Mouse (Mus musculus) retina, postnatal 7 days (tissue): ENCODE results near the gene Crkl.

Experiments
- DNase-seq: peaks from one replicate; pipeline ENCODE4 v3.0.0-alpha.2; 2012; ENCODE audit warnings: low read depth, low spot score

Crkl gene

DNA sequence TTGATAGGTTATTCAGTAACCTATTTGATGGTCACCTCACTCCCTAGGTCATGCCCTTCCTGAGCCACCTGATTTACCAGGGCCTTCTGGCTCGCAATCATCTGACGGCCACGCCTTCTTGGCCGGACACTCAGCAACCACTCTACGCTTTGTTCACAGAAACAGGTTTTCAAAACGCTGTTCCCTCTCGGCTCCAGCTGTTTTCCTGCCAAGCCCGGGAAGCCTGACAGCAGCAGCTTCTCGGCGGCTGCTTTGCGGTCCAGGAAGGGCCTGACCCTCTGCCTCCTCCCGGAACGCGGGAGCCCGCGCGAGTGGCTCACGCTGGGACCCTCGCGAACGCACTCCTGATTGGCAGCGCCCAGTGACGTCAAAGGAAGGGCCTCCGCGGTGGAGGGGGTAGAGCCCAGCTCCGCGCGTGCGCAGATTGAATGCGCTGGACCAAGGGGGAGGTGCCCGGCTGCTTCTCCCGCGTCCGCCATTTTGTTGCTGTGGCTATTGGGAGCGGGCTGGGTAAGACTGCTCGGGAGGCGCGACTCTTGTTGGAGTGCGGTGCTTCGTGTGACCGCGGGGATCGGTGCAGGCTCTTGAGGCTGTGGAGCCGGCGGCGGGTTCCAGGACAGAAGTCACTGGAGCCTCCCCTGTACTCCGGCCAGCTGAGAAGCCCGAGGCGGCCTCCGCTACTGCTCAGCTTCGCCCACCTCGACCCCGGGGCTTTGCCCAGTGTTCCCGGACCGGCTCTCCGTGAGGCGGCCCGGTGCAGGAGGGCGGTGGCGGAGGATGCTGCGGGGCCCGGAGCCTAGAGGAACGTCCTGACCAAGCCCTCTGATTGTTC is at the start of gene Crkl:
TSS of gene Crkl (plus strand) at position 447 of the 832 bp plus-strand sequence.
- peak; percentile 98 for DNase-seq

DNA sequence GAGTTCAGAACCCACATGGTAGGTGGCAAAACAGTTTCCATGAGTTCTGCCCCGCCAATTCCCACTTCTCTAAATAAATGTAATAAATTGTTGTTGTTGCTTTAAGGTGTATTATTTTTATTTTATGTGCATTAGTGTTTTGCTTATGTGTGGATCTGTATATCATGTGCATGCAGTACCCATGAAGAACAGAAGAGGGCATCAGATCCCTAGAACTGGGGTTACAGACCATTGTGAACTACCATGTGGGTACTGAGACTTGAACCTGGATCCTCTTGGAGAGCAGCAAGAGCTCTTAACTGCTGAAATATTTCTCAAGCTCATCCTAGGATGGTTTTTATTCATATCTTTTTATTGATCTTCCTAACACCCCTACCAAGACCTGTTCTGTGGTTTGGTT is 48.9 kb upstream of the Crkl start:
- DNase-seq: peak; percentile 11

DNA sequence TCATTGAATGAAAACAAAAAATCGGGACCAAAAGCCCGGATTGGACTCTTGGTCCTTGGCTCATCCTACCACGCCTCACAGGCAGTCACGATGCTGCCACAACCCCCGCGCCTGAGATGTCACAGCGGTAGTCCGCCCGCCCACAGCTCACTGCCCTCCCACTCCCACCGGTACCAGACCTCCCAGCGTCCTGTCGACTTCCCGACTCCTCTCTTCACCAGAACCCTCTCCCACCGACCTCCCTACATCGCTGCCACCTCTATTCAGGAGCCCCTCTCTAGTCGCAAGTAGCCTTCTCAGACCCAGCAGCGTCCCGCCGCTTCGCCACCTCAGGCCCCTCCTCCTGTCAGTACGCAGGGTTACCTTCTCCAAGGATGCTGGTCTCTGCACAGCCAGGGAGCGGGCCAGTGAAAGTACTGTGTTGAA is 46.5 kb upstream of the Crkl start:
- no peak for DNase-seq

DNA sequence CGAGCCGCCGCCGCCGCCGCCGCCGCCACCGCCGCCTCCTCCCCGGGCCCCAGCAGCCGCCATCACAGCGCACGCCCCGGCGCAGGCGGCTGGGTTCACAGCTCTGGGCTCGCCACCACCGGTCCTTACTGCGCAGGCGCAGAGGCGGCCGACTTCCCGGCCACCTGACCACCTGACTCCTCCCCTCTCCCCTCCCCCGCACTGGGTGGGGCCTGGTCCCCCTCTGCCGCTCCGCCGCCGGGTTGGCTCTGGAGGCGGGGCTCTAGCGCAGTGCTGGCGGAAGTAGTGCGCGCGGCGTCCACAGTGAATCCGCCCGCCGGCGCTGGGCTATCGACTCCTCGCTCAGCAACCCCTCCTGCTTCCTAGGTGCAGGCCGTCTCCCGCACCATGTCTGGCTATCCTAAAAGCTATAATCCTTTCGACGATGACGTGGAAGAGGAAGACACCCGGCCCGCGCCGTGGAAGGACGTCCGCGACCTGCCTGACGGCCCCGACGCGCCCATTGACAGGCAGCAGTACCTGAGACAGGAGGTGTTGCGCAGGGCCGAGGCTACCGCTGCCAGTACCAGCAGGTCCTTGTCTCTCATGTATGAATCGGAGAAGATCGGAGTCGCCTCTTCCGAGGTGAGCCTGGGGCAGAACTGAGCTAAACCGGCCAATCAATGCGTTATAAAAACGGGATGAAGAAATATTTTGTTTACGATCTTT is 45.9 kb upstream of the Crkl start, which contains the start of the genes Snap29 and Pi4ka:
TSS of gene Snap29 (plus strand) at position 251 of the 708 bp plus-strand sequence.
TSS of gene Pi4ka (minus strand) at position 579 of the 708 bp plus-strand sequence.
- peak; percentile 99 for DNase-seq

DNA sequence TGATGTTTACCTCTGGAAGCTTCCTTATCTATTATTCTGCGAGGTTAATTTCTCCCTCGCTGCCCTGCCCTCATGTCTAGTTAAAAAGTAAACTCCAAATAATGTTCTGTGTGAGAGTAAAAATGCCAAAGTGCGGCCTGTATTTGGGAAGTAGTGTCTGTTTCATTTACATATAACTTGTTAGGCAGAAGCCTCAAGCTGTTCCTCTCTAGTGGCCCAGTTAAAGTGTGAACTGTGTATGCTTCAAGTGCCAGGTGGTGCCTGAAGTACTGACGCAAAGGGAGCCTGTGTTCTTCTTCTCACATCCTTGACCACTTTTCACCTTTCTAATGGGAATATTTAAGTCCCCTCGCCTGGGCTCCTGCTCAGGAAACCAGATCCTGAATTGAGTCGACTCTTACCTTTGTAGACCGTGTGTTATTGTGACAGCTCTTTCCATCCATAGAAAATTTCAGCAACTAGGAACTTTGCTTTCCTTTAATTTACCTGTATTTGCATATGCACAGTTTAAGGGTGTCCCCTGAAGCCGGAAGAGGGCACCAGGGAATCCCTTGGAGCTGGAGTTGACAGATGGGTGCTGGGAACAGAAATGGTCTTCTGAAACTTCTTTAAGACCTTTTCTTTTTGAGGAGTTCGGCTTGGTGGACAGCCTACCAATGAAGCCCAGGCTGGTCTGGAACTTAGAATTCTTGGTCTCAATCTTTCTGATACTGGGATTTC is 45.1 kb upstream of the Crkl start:
- DNase-seq: no peak

DNA sequence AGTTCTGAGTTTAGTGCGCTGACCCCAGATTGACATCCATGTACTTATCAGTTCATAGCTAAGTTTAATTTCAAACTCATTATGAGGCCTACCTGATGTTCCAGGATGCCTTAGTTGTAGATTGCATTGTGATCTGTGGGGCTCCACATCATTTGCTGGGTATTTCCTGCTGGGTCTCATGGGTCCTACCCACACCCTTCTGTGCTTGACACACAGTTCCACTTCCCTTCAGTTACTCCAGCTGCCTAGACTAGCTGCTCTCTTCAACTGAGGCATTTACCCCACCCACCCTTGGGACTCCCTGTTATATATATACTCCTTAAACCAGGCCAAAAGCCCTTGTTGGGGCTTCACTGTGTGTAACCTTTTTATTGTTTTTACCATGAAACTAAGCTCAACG is 42.7 kb upstream of the Crkl start:
- no peak for DNase-seq

DNA sequence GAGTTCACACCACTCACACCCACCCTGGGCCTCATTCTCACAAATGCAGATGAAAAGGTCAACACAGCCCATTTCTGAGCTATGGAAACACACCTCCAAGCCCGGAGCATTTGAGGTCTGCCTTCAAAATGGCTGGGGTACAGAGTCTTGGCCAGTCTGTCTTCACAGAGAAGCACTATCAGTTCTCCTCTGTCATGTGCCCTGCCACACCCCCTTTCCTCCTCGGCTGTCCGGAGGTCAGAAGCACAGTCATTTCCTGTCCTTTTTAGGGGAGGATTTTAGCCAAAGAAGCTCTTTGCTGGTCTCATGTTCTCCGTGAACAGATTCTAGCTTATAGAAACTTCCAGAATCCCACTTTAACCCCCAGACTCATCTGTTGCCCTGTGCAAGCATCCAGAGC is 41.6 kb upstream of the Crkl start:
- DNase-seq: no peak

DNA sequence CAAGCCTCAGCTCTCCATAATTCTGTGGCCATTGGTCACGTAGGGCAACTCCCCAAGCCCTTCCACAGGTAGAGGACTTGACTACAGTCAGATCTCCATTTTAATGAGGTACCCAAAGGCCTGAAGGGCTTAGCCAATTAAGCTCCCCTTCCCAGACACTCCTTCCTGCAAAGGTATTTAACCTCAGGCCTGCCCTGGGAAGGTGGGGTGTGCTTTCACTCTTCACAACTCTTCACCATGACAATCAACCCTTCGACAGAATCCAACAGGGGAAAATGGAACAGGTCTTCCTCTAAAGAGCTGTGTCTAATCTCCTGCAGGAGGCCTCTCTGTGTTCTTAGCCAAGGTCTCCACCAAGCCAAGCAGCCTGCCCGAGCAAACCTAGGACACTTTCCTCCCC is 28.8 kb upstream of the Crkl start:
- no peak for DNase-seq

DNA sequence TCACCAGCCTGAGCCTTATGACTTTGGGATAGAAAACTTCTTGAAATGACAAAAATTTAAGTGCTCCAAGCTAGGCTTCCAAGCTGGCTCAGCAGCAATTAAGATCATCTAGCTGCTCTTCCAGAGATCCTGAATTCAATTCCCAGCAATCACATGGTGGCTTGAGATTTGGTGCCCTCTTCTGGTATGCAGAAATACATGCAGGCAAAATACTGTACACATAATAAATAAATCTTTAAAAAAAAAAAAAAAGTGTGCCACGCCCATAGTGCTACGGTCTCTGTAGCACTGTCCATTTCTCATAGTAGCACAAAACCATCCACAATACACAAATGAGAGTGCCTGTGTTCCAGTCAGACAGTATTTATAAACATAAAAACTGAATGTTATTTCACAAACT is 19.2 kb upstream of the Crkl start:
- no peak for DNase-seq

DNA sequence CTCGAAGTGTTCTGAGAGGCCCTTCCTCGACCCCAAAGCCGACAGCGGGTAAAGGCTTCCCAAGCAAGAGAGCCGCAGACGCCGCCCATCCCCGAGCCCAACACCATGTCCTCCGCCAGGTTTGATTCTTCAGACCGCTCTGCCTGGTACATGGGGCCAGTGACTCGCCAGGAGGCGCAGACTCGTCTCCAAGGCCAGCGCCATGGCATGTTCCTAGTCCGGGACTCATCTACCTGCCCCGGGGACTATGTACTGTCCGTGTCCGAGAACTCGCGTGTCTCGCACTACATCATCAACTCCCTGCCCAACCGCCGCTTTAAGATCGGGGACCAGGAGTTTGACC is 557 bp downstream of the Crkl start:
- no peak for DNase-seq

DNA sequence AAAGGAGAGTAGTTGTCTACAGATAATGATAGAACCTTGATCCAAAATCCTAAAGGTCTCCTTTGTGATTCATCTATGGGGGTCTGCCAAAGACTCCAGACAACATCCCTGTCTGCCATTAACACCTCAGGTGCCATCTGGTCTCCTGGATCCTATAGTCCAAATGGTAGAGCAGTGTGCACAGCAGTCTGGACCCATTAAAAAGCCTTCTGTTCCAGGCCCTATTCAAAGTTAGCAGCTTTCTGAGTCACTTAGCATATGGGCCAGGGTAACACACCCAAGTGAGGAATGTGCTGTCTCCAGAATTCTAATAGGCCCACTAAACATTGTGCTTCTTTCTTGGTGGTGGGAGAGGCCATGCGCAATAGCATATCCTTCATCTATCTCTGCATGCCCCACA is 5.1 kb downstream of the Crkl start:
- no peak for DNase-seq

DNA sequence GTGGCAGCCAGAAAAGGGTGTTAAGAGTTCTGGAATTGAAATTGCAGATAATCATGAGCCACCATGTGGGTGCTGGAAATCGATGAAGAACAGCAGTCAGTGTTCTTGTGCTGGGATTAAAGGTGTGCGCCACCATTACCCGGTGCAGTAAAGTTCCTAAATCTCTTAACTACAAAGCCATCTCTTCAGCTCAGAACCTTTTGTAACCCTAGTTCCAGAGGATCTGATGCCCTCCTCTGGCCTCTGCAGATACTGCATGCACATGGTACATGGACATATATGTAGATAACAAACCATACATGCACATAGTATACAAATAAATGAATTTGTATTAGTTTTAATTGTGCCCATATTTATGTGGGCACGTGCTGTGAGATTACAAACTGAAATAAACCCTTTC is 8.5 kb downstream of the Crkl start:
- no peak for DNase-seq

DNA sequence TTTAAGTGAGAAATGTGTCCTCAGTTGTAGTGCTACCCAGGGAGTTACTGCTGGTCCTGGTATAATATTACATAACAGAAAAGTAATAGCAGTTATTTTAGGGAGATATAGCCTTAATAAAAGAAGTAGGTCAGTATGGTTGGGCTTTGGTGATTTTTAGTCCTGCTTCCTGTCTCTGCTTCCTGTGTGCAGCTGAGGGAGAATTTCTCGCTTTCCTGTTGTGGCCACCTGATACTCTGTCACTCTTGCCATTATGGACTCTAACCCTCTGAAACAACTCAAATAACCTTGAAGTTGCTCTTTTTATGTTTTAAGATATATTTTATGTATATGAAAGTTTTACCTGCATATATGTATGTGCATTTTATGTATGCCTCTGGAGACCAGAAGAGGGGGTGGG is 9.8 kb downstream of the Crkl start:
- DNase-seq: no peak

DNA sequence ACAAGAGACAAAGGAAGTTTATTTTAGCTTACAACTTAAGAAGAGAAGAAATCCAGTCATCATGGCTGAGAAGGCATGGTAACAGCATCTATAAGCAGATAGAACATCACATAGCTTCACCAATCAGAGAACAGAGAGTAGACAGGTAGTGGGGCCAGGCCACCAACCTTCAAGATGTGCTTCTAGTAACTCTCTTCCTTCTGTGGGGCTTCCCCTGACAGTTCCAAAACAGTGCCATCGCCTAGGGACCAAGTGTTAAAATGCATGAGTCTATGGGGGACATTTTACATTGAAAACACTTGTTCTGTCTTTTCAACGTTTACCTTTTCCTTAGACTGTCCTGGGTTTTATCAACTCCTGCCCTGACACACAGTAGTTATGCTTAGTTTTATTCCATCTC is 11.4 kb downstream of the Crkl start:
- DNase-seq: no peak

DNA sequence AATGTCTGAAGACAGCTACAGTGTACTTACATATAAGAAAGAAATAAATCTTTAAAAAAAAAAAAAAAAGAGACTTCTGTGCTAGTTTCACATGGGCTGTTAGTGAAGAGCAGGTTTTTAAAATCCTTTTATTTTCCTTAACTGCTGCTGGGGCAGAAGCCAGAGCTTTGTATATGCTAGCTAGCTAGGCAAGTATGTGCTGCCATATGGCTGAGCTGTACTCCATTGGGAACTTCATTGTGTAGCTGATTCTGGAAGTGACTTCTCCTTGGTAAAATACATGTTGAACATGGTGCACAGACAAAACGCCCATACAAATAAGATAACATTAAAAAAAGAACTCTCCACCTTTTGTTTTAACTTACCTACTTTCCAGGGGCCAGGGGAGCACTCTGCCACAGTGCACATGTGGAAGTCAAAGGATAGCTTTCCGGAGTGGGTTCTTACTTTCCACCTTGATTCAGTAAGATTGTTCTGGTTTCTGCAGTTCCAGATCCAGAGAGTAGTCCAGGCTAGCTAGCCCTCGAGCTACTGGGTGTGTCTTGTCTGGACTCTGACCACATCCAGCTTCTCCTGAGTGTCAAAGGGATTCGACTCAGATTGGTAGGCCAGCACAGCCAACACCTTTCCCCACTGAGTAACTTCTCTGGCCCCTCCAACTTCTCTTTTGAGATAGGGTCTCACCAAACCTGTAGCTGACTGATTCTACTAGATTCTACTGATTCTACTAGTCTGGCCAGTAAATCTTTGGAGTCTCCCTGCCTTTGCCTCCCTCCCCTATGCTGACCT is 15.3 kb downstream of the Crkl start:
- no peak for DNase-seq

DNA sequence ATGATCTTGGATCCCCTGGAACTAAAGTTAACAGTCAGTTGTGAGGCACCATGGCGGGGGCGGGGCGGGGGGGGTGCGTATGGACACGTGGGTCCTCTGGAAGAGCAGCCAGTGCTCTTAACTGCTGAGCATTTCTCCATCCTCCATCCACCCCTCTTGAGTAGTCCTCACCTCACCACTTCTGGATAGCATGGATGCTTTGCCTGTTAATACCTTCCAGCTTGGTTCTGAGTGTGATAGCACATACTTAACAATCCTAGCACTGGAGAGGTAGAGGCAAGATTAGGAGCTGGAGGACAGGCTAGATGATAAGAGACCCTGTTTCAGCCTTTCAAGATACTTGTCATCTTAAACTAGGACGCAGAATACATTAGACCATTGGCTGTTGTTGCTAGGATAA is 20.7 kb downstream of the Crkl start:
- no peak for DNase-seq

DNA sequence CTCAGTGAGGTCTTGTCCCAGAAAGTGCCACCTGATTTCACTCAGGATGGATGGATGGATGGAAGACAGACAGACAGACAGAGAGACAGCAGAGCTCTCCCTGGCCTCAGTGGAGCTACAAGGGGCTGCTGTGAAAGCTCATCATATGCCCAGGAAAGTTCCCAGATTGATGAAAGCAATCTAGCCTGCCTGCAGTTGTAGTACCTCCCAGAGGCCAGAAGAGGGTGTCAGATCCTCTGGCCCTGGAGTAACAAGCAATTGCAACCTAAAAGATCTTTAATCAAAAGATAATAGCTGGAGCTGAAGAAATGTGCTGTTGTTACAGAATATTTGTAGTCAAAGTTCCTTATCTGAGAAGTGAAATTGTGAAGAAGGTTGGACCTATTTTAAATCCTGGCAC is 22.3 kb downstream of the Crkl start:
- no peak for DNase-seq

DNA sequence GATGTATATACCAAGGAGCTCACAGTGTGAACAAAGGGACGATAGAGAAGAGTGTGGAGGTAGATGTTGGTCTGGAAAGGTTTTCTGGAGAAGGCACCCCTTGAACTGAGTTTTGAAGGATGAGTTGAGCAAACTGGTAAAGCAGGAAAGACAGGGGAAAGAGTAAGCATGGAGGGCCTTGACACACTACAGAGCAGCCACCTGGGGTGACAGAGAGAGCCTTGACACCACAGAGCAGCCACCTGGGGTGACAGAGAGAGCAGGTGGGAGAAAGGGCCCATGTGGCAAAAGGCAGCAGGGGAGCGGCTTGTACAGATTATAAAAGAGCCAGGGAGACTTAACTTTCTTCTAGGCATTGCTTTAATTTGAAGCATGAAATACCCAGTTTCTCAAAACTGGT is 23.0 kb downstream of the Crkl start:
- DNase-seq: no peak

DNA sequence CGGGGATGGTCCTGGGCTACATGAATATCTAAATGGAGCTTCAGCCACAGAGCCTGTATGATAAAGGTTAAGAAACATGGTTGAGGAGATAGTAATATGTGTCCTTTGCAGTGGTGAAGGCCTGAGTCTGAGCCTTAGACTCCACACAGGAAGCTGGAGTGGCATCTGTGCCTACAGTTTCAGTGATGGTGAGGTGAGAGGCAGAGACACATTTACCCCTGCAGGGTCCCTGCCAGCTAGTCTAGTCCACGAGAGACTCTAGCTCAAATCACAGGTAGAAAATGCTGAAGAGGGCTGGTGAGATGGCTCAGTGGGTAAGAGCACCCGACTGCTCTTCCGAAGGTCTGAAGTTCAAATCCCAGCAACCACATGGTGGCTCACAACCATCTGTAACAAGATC is 23.5 kb downstream of the Crkl start:
- DNase-seq: no peak

DNA sequence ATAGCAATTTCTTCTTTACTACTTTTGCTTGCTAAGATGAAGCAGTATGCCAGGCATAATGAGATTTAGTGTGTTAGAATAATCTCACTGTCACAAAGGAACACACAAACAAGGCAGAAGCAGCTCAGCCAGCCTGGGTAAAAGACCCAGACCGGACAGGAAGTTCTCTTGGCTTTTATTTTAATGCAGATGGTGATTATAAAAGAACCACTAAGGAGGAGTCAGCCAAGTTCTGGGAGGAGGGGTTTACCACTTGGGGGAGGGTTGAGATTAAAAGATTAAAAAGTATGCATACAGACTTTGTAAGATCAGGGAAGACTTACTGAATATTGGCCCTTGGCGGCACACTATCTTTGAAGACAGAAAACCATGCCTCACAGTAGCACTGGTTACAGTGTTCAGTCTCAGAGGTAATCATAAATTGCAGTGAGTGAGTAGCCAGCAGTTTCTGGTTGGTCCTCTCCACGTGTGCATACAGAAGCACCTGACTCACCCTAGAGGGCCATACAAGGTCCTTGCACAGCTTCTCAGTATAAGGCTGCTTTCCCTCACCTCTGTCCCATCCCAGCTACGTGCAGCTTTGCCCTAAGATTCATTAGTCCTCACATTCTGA is 26.6 kb downstream of the Crkl start:
- no peak for DNase-seq

DNA sequence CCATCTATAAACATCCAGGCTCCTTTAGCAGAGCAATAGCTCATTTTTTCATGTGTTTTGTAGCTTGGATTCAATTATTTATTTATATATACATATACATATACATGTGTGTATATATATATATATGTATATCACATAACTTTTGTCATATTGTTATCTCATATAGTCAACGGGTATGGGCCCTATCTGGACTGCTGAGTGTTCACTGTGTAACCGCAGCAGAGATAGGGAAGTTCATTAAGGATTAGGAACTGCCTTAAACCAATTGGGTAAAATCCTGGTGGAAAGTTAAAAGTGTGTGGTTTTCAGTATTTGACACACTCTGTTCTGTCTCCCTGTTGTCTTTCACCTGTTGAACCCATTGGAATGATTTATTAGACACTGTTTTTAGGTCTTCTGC is 29.7 kb downstream of the Crkl start:
- DNase-seq: no peak
